Mouse (Mus musculus) gastrocnemius, postnatal 36 days (tissue): ENCODE data around the gene Abcc3. TPM values are rescaled to one million over a fixed set of nuclear protein-coding genes. Genes with fewer than 3 reads are reported as not detected.

Source experiments
- DNase-seq, 2 experiments: peaks; one replicate each; pipeline ENCODE4 v3.0.0; 2022
- intact Hi-C: fragments of 180-260 bp; cut with DNase I; formaldehyde crosslinking; loops from one replicate; pipeline ENCODE4 v1.15.1; 2025
- long read RNA-seq, 2 experiments: library from polyadenylated mRNA; stranded (forward); transcript quantifications; one replicate each; pipeline ENCODE4 v2.0.0; 2021
- total RNA-seq, 2 experiments: library from RNA; stranded (reverse); gene quantifications; 2 replicates each; pipeline ENCODE4 v1.2.3; 2021

The Abcc3 gene
- total RNA-seq: under 1 TPM; 0.47 to 0.48 TPM
- long read RNA-seq, experiment 1: 0 reads
- long read RNA-seq, experiment 2: 0 reads

- intact Hi-C loops: no loop called here
- peak in 1 of 2 experiments; percentile 38 for DNase-seq
These were observed at the start of gene Abcc3 for GRCm38 (mm10) chr11:94392672-94393109. Gene Abcc3 (minus strand): TSS chr11:94392997.

- intact Hi-C loops: no loop called here
- no peak for DNase-seq
These were observed 49.0 kb upstream of the Abcc3 start for GRCm38 (mm10) chr11:94441752-94442151.

- DNase-seq: no peak
- intact Hi-C loops: no loop called here
These were observed 48.3 kb upstream of the Abcc3 start for GRCm38 (mm10) chr11:94441122-94441521.

- DNase-seq: no peak
- intact Hi-C loops: no loop called here
These were observed 47.6 kb upstream of the Abcc3 start for GRCm38 (mm10) chr11:94440421-94440820.

- no peak for DNase-seq
- intact Hi-C loops: no loop called here
These were observed 36.3 kb upstream of the Abcc3 start for GRCm38 (mm10) chr11:94429011-94429651.

- intact Hi-C loops: no loop called here
- DNase-seq: peak in 1 of 2 experiments; percentile 36
These were observed 35.5 kb upstream of the Abcc3 start for GRCm38 (mm10) chr11:94428091-94428835.

- DNase-seq: no peak
- intact Hi-C loops: no loop called here
These were observed 32.9 kb upstream of the Abcc3 start for GRCm38 (mm10) chr11:94425656-94426055.

GRCm38 (mm10) chr11:94425215-94425614 lies 32.4 kb upstream of the Abcc3 start:
- intact Hi-C loops: no loop called here
- no peak for DNase-seq

GRCm38 (mm10) chr11:94424380-94424779 lies 31.6 kb upstream of the Abcc3 start:
- DNase-seq: no peak
- intact Hi-C loops: loop anchor here (5.0 kb wide), 1 partner anchor 118 kb away; no protein-coding TSS in a partner anchor

GRCm38 (mm10) chr11:94423855-94424254 lies 31.1 kb upstream of the Abcc3 start:
- no peak for DNase-seq
- intact Hi-C loops: loop anchor here (5.0 kb wide), 1 partner anchor 118 kb away; no protein-coding TSS in a partner anchor

- intact Hi-C loops: loop anchor here (2.0 to 5.0 kb wide), 2 partner anchors 64 to 121 kb away; no protein-coding TSS in a partner anchor
- no peak for DNase-seq
These were observed 28.2 kb upstream of the Abcc3 start for GRCm38 (mm10) chr11:94420991-94421390.

- DNase-seq: no peak
- intact Hi-C loops: loop anchor here (2.0 to 5.0 kb wide), 2 partner anchors 64 to 122 kb away; no protein-coding TSS in a partner anchor
These were observed 27.5 kb upstream of the Abcc3 start for GRCm38 (mm10) chr11:94420325-94420724.

- intact Hi-C loops: no loop called here
- DNase-seq: no peak
These were observed 26.4 kb upstream of the Abcc3 start for GRCm38 (mm10) chr11:94419004-94419727.

- intact Hi-C loops: no loop called here
- DNase-seq: no peak
These were observed 21.2 kb upstream of the Abcc3 start for GRCm38 (mm10) chr11:94414042-94414441.

GRCm38 (mm10) chr11:94413516-94413915 lies 20.7 kb upstream of the Abcc3 start:
- no peak for DNase-seq
- intact Hi-C loops: no loop called here

GRCm38 (mm10) chr11:94412998-94413469 lies 20.2 kb upstream of the Abcc3 start:
- intact Hi-C loops: no loop called here
- DNase-seq: no peak

- intact Hi-C loops: no loop called here
- DNase-seq: no peak
These were observed 19.8 kb upstream of the Abcc3 start for GRCm38 (mm10) chr11:94412562-94412961.

- intact Hi-C loops: loop anchor here (5.0 kb wide), 1 partner anchor 171 kb away; no protein-coding TSS in a partner anchor
- no peak for DNase-seq
These were observed 15.1 kb upstream of the Abcc3 start for GRCm38 (mm10) chr11:94407803-94408321.

GRCm38 (mm10) chr11:94405348-94405747 lies 12.6 kb upstream of the Abcc3 start:
- intact Hi-C loops: loop anchor here (2.0 to 5.0 kb wide), 2 partner anchors 63 to 168 kb away; no protein-coding TSS in a partner anchor
- DNase-seq: no peak

GRCm38 (mm10) chr11:94404641-94405260 lies 12.0 kb upstream of the Abcc3 start:
- intact Hi-C loops: loop anchor here (2.0 to 5.0 kb wide), 3 partner anchors 62 to 167 kb away; partner anchors contain the start of gene Spata20

More at GRCm38 (mm10) chr11:94404641-94405260, 12.0 kb upstream of the Abcc3 start:
- peak; percentile 65 to 76 for DNase-seq
